Mouse (Mus musculus) heart, adult 9 months (tissue): ENCODE measurements around the gene Kcnk18.
A peak's percentile ranks its signal among the peaks of the same experiment; 100 is the strongest.

Experiments used
- DNase-seq, 2 experiments: peaks; one replicate each; pipeline ENCODE4 v3.0.0; 2022; ENCODE audit warnings: low spot score in 2 of 2

Kcnk18 gene

DNA sequence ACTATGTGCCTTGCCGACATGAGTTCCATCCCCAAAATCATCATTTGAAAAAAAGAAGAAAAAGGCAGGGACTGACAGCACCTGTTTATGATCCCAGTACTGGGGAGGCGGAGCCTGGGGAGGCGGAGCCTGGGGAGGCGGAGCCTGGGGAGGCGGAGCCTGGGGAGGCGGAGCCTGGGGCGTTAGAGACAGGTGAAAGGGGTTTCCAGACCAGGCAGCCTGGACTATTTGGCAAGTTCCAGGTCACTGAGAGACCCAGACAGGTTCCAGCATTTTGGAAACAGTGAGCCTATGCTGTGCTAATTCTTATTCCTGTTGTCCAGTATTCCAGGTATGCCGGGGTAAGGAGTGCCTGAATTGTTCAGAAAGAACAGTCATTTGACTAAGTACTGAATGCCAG, at the start of gene Kcnk18:
Kcnk18 (plus strand) TSS at position 224 of the 400 bp plus-strand sequence.
- DNase-seq, result no peak

DNA sequence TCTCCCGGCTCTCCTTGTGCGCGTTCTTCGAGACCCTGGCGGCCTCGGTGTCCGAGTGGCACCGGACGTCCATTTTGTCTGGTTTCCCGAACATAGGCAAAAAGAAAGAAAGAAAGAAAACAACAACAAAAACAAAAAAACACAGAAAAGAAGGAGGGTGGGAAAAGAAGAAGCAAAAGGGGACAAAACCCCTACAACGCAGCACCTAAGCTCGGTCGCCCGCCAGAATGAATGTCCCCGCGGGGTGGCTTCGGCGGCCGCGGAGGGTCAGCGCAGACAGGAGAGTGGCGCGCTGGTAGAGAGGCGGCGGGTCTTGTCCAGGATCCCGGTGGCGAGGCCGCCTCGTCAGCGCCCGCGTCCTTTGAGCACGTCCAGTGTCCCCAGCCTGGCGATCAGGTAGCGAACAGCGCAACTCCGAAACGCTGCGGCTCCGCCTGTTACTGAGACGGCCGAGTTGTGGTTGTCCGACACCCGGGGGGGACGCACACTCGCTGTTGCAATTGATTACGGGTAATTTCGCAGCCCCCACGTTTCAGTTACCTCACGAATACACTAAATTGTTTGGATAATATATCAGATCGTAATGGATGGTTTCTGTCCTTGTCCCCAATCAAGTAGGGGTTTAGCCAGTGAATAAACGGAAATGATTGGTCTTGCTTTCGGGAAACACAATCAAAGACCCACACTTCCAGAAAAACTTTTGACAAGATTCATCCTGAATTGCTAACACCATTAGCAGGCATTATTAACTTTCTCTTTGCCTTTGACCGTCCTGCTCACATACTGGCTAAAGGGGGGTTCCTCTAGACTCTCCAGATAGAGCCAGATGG, 48.9 kb upstream of the Kcnk18 start, which contains the start of gene Vax1:
Vax1 (minus strand) TSS at position 121 of the 830 bp plus-strand sequence.
- no peak for DNase-seq

GRCm38 (mm10) chr19:59170766-59171095, 48.3 kb upstream of the Kcnk18 start:
- DNase-seq, result no peak

DNA sequence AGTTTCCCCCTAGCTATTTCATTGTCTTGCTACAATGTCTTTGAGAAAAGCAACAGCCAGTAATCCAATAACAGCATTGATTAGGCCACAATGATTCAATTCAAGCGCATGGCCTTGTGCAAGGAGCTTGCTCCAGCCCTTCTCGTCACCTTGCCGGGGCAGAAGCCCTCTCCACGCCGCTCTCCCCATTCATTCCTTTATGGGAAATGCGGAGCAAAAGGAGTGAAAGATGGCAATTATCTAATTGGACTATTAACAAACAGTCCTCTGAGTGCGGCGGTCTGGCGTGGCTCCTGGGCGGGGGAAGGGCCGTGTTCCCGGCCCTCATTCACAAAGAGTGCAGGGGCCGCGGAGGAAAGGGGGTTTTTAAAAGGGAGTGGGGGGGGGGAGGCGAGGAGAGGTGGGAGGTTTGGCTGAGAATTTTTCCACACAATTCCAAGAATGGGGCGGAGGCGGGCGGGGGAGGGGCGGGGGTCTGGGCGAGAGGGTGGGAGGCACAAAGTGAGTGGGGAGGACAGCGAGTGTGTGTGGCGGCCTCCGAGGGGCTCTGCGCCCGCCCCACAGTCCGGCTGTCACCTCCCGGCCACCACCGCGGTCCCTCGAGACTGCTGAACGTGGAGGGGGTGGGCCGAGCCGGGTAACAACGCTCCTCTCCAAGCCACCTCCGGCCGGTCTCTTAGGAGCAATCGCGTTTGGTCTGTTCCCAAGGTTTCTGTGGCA, 47.7 kb upstream of the Kcnk18 start:
- DNase-seq, result no peak

DNA sequence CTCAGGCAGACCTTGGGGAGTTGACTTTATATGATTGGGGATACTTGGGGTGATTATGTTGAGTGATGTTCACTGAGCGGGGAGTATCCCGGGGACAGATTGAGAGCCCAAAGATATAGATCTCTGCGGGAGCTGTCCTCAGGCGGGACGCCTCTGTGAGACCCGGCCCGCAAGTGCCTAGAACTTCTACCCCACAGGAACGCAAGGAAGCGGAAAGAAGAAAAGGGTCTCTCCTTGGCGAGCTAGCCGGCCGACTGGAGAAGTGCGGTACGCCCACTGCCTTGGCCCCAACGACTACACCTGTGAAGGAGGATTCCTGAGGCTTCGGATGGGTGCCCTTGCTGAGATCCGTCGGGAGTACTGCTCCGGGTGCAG, 47.2 kb upstream of the Kcnk18 start:
- no peak for DNase-seq

DNA sequence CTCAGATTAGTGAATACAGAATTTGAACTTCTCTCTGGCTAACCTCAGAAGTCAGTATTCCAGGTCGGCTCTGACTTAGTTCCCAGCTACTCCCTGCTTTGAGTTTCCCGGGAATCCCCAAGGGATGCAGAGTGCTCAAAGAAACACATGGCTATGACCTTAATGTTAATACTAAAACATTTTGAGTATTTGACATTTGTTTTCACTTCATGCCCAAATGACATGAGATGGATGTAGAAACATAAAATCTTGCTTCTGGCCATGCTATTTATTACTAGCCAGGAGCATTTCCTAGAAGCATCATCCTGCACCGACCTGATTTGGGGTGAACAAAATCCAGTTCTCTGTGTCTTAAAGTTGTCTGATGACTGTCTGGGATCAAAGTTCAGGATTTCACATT, 46.2 kb upstream of the Kcnk18 start:
- DNase-seq, result no peak

- DNase-seq, result no peak
Observed at GRCm38 (mm10) chr19:59173341-59174015, 45.5 kb upstream of the Kcnk18 start.

DNA sequence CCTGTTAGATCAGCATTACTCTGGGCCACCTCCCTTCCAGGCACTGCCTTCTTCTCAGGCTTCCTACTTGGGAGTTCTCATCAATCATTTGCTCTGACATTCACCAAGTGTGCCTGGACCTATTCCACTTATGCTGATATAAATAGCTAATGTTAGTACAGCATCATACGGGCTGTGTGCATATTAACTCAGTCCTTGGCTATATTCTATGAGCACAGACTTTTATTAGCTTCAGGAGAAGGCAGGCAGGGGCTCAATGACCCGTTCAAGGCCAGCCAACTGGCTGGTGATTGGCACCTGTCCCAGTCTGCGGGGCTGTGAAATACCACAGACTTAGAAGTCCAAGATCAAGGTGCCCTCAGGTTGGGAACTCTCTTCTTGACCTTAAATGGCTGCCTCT, 35.0 kb upstream of the Kcnk18 start:
- DNase-seq, result peak in 1 of 2 experiments; percentile 23

DNA sequence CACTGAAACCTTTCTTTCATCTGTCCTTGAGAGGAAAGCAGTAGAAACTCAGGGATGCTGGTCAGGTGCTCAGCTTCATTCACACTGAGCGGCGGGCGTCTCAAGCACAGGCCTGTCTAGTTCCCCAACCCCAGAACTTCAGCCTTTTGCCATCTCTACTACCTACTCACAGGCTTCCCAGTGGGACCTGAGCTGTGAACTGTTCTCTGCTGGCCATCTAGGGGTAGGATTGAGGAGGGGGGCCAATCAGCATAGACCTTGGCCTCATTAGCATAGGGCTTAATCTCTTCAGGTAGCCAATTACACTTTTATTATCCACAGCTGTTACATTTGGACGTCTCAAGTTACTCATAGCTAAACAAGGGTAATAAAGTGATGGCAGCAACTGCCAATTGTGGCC, 30.0 kb upstream of the Kcnk18 start:
- no peak for DNase-seq

DNA sequence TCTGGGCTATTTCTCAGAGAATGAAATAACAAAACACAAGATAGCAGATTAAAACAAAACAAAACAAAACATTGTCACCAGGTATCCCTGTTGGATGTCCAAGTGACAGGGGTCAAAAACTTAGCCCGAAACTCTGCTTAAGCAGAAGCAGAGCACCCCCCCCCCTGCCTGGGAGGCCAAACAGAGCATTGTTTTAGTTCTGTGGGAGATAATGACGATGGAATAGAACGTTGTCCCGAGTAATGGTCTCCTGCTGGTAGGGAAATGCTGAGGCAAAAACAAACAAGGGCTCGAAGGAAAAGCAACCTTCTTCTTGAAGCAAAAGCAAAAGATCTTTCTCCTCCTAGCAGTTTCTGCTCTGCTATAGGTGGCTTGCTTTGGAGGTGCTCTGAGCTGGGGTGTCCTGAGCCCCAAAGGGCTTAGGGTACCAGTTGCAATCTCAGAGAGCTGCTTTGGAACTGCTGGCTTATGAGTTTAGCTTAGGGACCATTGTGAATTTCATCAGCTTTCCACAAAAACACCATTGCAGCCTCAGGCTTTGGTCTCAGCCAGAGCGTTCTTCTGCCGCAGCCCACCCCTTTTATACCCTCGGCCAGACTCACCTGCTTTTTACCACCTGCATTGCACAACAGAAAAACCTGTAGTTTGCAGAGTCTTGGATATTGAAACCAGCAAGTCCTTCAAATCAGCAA, 28.4 kb upstream of the Kcnk18 start:
- no peak for DNase-seq

- DNase-seq, result no peak
Observed at GRCm38 (mm10) chr19:59191123-59191505, 27.9 kb upstream of the Kcnk18 start.

- no peak for DNase-seq
Observed at GRCm38 (mm10) chr19:59192491-59192890, 26.5 kb upstream of the Kcnk18 start.

DNA sequence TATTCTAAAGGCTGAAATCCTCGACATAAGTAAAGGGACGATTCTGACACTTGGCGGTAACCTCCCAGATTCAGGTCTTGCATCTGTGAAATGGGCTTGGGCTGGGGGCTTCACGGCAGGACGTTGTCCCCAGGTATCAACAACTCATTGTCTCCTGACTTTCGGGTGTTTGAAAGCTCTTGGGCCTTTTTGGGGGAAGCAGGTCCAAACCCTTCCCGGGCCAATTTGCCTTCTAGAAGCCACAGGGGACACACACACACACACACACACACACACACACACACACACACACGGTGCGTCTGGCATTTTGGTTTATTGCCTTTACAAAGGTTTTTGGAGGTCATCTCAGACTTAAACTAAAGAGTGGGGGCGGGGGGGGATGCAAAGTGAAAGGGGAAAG, 25.6 kb upstream of the Kcnk18 start:
- DNase-seq, result no peak

GRCm38 (mm10) chr19:59193986-59194820, 24.8 kb upstream of the Kcnk18 start:
- DNase-seq, result no peak

DNA sequence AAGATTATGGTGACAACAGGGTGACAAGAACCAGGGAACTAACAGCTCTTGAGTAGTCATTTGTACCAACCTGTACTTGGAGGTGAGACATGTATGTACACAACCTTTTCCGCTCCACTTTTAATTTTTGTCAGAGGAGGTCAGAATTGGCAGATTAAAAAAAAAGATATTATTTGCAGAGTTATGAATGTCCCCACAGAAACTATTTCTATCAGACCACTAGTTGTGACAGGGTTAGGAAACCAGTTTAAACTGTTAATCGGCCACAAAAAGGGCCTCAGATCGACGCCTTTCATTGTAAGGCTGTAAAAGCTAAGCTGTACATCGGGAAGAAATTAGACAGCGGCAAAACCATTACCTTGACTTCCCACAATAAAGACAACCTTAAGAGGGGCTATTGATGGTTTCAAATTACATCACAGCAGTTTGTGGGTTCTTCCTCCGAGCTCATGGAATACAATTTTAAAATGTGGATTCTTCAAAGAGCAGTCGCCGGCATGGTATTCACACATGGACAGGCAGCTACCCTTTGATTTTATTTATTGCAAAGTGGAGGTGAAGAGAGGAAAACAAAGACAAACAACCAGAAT, 23.7 kb upstream of the Kcnk18 start:
- DNase-seq, result no peak

- DNase-seq, result peak in 1 of 2 experiments; percentile 15
Observed at GRCm38 (mm10) chr19:59196111-59196666, 22.8 kb upstream of the Kcnk18 start.

DNA sequence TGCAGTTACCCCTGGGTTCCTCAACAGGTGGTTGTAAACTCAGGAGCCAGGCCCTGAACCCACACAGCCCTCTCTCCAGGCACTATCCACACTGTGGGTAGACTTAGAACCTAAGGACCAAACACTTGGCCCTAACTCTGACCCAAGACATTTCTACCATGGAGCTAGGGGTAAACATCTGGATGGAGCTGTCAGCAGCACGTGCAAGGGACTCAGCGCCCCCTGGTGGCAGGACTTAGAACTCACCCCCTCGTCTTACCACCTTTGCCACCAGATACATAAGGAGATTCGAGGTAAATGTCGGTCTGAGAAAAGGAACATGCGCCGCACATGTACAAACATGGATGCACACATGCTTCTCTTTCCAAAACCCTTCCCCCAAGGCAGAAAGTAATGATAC, 20.9 kb upstream of the Kcnk18 start:
- DNase-seq, result peak; percentile 21 to 23

DNA sequence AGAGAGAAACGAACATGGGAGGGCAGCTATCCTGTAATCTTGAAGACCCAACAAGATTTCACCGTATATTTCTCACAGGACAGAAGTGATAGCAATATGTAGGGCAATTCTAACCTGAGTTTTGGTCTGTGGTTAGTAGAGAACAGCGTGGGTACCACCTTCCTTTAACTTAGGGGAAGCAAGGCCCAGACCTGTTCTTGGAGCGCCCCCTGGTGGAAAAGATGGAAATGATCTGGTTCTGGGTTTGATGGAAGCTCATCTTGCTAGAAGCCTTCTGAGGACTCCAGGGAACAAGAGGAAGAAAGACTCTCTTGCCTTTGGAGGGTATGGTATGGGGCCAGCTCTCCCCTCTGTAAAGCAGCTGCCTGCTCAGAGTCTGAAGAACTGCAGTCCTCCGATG, 10.5 kb upstream of the Kcnk18 start:
- DNase-seq, result peak in 1 of 2 experiments; percentile 21

DNA sequence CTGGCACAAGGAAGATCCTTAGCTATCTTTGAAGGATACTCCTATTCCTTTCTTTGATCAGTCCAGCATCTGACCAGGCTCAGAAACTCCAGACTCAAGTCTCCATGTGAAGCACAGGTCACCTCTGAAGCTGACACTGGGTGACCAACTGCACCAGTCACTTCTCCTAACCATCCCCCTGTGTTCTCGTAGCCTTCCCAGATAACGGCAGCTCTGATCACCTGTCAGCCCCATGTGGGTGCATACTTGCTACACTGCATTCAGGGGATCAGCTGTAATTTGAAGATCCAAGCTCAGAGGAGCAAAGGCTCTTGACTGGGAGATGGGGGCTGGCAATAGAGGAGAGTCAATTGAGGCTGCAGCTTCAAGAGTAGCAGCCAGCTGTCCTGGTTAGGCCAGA, 10.0 kb upstream of the Kcnk18 start:
- DNase-seq, result no peak

GRCm38 (mm10) chr19:59216891-59217290, 2.1 kb upstream of the Kcnk18 start:
- DNase-seq, result no peak
